Mouse (Mus musculus) CH12F3 (cell line): Measurements from ENCODE around the gene Cpn1.
"Not testable (repeated sequence)": the region's sequence is repeated elsewhere in the genome, so short reads cannot be mapped to it uniquely, and the experiment has no call there.

Source experiments
- in situ Hi-C: fragments of 300-500 bp; cut with MboI; formaldehyde crosslinking; loops from 2 replicates; pipeline ENCODE4 v1.14.3; 2020; ENCODE audit warnings: low sequenced_read_pairs

Cpn1 gene

GRCm38 (mm10) chr19:43990362-43990761 lies 4.0 kb upstream of the Cpn1 start:
- in situ Hi-C loops: no loop called here

- in situ Hi-C loops: no loop called here
These were observed 4.4 kb downstream of the Cpn1 start for GRCm38 (mm10) chr19:43981992-43982391.

GRCm38 (mm10) chr19:43980711-43981110 lies 5.6 kb downstream of the Cpn1 start:
- in situ Hi-C loops: no loop called here

- in situ Hi-C loops: no loop called here
These were observed 8.6 kb downstream of the Cpn1 start for GRCm38 (mm10) chr19:43977799-43978198.

GRCm38 (mm10) chr19:43976661-43977060 lies 9.7 kb downstream of the Cpn1 start:
- in situ Hi-C loops: no loop called here

DNA sequence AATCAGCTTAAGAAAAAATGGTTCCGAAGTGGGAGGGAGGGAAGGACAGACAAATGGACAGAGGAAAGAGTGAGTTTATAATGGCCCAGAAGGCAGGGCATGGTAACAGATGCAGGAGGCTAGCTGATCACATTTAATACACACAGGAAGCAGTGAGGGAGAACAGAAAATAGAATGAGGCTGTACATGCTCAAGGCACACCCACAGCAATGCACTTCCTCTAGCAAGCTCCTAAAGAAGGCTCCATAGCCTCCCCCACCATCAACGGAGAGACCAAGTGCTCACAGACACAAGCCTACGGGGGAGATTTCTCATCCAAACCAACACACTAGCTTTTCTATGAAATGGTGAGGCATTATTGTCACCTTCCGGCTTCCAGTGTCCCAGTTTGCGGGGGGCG lies 12.1 kb downstream of the Cpn1 start:
- in situ Hi-C loops: no loop called here

GRCm38 (mm10) chr19:43973711-43974110 lies 12.6 kb downstream of the Cpn1 start:
- in situ Hi-C loops: no loop called here

GRCm38 (mm10) chr19:43972129-43972528 lies 14.2 kb downstream of the Cpn1 start:
- in situ Hi-C loops: no loop called here

DNA sequence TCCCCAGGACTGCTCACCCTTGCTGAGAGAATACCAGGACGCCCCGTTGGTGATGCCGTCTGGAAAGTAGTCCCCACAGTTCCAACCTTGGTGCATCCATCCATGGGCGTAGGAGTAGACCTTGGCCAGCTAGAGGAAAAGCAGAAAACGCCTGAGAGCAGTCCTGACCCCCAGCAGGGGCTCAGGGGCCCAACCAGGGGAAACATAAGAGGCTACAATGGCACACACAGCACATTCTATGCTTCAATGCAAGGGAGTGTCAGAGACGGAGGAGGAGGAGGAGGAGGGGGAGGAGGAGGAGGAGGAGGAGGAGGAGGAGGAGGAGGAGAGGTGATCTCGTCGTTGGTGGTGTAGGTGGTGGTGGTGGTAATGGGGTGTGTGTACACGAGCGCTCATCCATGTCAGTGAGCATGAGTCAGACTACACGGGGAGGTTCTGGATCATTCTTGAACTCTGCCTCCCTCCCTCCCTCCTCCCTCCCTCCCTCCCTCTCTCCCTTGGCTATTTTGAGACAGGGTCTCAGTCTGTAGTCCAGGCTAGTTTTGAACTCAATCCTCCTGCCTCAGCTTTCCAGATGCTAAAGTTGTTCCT lies 17.8 kb downstream of the Cpn1 start:
- in situ Hi-C loops: no loop called here

DNA sequence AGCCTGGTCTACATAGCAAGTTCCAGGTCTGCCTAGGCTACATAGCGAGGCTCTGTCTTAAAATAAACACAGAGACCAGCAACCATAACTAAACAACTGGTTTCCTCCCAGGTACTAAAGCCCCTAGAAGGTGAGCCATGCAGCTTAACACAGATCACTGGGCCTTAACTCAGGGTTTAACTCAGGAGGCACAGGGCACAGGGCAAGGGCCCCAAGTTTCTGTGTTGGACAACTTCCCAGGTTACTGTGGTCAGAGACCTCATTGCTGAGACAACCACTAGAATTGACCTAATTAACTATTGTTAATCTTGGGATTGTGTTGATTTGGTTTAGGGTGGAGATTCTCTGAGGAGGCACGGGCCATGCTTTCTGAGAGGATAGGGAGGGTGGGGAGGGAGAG lies 19.9 kb downstream of the Cpn1 start:
- in situ Hi-C loops: no loop called here

DNA sequence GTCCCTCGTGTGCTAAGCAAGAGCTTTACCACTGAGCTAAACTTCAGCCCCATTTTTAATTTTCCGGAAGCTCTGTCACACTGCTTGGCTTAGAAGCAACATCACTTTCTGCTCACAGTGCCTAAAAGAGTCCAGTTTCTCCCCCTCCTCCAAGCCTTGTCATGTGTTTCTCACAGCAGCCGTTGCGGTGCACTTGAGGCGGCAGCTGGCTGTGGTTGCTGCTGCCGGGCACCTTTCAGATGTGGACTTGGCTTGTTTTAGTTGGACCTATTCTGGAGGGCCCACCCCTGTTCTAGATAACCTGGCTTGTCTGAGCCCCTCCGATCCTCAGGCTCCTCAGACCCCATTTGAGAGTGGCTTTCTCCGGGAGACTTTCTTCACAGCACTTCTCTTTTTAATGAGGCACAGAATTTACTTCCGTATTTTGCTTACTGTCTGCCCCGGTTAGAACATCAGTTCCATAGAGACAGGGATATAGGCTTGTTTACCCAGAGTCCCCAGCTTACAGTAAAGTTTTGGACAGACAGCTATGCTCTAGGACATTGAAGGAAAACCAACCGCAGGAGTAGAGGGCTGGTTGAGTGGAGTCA lies 20.8 kb downstream of the Cpn1 start:
- in situ Hi-C loops: no loop called here

GRCm38 (mm10) chr19:43962795-43963194 lies 23.6 kb downstream of the Cpn1 start:
- in situ Hi-C loops: no loop called here

DNA sequence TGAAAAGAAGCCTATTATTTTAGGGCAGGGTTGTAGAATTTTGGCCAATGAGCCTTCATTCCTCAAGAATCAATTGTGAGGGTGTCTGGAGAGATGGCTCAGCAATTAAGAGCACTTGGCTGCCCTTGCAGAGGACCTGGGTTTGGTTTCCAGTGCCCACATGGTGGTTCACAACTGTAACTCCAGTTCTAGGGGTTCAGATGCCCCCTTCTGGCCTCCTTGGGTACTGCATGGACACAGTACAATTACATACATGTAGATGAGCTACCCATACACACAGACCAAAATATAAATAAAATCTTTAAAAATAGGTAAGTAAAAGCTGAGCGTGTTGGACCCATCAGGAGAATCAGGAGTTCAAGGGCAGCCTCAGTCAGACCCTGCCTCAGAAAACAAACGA lies 25.2 kb downstream of the Cpn1 start:
- in situ Hi-C loops: no loop called here

DNA sequence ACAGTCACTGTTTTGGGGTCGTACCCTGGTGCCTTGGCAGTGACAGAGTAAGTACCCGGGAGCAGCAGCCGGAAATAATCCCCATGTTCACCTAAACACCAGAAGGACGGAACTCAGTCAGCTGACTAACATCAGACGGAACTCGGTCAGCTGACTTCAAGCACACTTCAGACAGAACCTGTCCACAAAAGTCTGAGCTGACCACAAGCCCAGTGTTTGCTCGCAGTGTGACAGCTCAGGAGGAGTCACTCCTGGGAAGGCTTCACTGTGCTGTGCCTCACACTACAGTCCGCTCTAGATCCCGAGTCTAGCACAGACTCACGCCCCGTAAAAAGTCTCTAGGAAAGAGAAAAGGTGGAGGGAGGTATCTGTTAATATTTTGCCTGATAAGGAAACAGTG lies 26.3 kb downstream of the Cpn1 start:
- in situ Hi-C loops: no loop called here

GRCm38 (mm10) chr19:43959162-43959561 lies 27.2 kb downstream of the Cpn1 start:
- in situ Hi-C loops: no loop called here

DNA sequence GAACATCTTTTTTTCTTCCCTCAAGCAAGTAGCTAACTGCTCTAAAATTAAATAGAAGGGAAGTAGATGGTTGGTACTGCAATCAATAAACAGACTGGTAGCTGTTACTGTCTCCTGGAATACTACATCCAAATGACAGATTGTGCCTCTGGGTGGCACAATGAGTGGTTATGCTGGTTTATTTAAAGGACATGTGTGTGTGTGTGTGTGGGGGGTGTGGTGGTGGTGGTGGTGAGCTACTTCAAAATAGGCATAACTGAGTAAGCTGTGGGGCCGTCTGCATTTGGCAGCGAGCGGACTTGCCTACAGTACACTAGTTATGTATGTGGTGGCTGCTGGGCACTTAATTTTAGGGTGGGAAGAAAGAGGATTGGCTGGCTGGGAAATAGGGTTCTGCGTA lies 28.5 kb downstream of the Cpn1 start:
- in situ Hi-C loops: no loop called here

DNA sequence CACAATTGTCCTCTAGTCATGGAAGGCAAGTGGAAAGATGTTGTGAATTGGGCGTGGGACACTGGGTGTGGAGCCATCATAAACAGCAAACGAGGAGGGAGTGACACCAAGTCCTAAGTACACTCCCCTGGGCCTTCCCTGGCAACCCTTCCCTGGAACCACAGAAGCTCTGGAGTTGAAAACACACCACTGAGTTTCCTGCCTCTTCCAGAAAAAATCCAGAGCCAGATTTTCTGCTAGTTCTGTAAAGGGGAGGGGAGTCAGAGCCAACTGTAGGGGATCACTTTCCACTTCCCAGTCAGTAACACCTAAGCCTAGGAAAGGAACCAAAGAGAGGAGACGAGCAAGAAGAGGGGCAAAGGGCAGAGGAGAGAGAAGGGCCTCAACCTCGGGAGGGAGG lies 29.0 kb downstream of the Cpn1 start:
- in situ Hi-C loops: no loop called here

DNA sequence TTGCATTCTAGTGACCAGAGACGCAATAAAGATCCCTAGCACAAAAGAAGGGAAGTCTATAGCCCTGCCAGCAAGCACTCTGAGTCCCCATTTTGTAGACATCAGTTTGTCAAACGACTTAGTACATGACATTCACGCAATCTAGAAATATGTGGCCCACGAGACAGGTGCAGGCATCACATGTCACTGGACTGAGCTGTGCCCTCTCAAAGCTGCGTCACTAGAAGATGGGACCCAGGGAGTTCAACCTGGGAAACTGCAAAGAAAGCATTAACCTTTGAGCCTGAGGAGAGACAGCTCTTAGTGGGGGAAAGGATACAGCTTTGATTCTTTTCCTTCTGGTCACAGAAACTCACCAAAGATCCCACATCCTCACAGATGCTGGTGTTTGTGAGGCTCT lies 31.1 kb downstream of the Cpn1 start:
- in situ Hi-C loops: no loop called here

- in situ Hi-C loops: no loop called here
These were observed 31.5 kb downstream of the Cpn1 start for GRCm38 (mm10) chr19:43954864-43955263.

DNA sequence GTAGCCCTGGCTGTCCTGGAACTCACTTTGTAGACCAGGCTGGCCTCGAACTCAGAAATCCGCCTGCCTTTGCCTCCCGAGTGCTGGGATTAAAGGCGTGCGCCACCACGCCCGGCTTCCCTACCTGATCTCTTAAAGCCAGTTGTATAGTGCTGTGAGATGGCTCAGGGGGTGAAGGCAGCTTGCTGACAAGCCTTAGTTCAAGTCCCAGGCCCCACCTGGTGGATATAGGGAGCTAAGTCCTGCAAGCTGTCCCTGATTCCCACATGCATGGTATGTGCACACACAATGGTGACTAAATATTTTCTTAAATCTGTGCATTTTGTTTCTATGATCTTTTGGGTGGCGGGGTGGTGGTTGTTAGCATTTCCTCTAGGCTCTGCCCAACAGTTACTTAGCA lies 33.4 kb downstream of the Cpn1 start:
- in situ Hi-C loops: not testable (repeated sequence)

DNA sequence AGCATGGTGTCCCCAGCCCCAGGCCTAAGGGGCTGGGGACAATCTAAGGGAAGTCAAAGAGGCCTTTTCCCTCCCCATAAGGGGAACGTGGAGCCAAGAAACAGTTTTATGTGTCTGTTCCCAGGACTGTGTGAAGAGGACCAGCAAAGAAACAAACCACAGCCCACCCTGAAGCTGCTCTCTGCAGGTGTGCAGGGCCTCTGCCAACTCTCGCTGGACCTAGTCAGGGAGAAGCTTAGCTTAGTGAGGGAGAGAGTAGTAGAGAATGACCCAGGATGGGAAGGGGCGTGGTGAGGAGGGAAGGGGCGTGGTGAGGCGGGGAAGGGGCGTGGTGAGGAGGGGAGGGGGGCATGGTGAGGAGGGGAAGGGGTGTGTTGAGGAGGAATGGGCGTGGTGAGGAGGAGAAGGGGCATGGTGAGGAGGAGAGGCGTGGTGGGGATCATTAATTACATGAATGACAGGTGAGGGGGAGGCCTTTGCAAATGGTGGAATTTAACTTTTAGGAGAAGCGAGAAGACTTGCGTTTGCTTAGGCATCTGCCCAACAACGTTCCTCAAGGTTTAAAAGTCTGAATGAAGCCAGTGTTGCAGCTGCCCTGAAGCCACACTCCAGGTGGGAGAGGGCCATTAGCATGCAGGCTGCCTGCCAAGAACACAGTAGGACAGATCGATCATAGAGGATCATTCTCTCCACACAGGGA lies 37.1 kb downstream of the Cpn1 start:
- in situ Hi-C loops: no loop called here

DNA sequence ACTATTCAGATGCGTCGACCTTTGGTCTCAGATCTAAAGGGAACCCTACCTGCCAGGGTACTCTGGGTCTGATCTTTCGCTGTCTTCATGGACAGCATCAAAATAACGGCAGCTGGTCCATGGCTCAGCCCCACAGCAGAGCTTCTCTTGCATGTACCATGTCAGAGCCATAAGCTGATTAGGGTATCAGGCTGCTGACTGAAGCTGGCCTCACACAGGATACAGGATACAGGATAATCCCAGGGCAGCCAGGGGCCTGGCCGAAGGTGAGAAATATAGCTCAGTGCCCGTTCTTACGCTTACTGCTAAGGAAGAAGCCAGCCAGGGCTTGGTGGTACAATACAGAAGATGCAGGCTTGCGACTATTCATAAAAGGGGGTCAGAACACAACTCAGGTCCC lies 41.8 kb downstream of the Cpn1 start:
- in situ Hi-C loops: no loop called here

- in situ Hi-C loops: no loop called here
These were observed 43.3 kb downstream of the Cpn1 start for GRCm38 (mm10) chr19:43943076-43943475.
